Mouse (Mus musculus): ENCODE results near the gene Sap25.
A peak's percentile ranks its signal among the peaks of the same experiment; 100 is the strongest.
"Not testable (repeated sequence)": the region's sequence is repeated elsewhere in the genome, so short reads cannot be mapped to it uniquely, and the experiment has no call there.

The Sap25 gene

GRCm38 (mm10) chr5:137641054-137641453 is at the start of gene Sap25:
Gene Sap25 (plus strand): TSS chr5:137641334.
- no peak for DNase-seq (ENCODE audit: low spot score in 2 of 2)

- no peak for DNase-seq (ENCODE audit: low spot score in 2 of 2)
Observed at GRCm38 (mm10) chr5:137595921-137596320, 45.2 kb upstream of the Sap25 start.

- DNase-seq (ENCODE audit: low spot score in 2 of 2): no peak
Observed at GRCm38 (mm10) chr5:137596601-137597261, 44.4 kb upstream of the Sap25 start.

GRCm38 (mm10) chr5:137597625-137598024 is 43.5 kb upstream of the Sap25 start:
- DNase-seq (ENCODE audit: low spot score in 2 of 2): no peak

- DNase-seq (ENCODE audit: low spot score in 2 of 2): no peak
Observed at GRCm38 (mm10) chr5:137598100-137598826, 42.9 kb upstream of the Sap25 start.

- no peak for DNase-seq (ENCODE audit: low spot score in 2 of 2)
Observed at GRCm38 (mm10) chr5:137599600-137599999, 41.5 kb upstream of the Sap25 start.

- DNase-seq (ENCODE audit: low spot score in 2 of 2): no peak
Observed at GRCm38 (mm10) chr5:137600281-137600618, 40.9 kb upstream of the Sap25 start.

GRCm38 (mm10) chr5:137600619-137601364 is 40.3 kb upstream of the Sap25 start, which contains the start of gene Mospd3:
Gene Mospd3 (minus strand): TSS chr5:137601058.
- peak; percentile 91 to 94 for DNase-seq (ENCODE audit: low spot score in 2 of 2)

- no peak for DNase-seq (ENCODE audit: low spot score in 2 of 2)
Observed at GRCm38 (mm10) chr5:137601365-137601729, 39.8 kb upstream of the Sap25 start.

GRCm38 (mm10) chr5:137607860-137608653 is 33.1 kb upstream of the Sap25 start:
- no peak for DNase-seq (ENCODE audit: low spot score in 2 of 2)

- DNase-seq (ENCODE audit: low spot score in 2 of 2): no peak
Observed at GRCm38 (mm10) chr5:137608654-137609190, 32.4 kb upstream of the Sap25 start.

GRCm38 (mm10) chr5:137609292-137609691 is 31.8 kb upstream of the Sap25 start:
- no peak for DNase-seq (ENCODE audit: low spot score in 2 of 2)

- no peak for DNase-seq (ENCODE audit: low spot score in 2 of 2)
Observed at GRCm38 (mm10) chr5:137610056-137610455, 31.1 kb upstream of the Sap25 start.

GRCm38 (mm10) chr5:137610548-137611244 is 30.4 kb upstream of the Sap25 start:
- DNase-seq (ENCODE audit: low spot score in 2 of 2): no peak

- DNase-seq (ENCODE audit: low spot score in 2 of 2): no peak
Observed at GRCm38 (mm10) chr5:137611245-137611602, 29.9 kb upstream of the Sap25 start.

- no peak for DNase-seq (ENCODE audit: low spot score in 2 of 2)
Observed at GRCm38 (mm10) chr5:137613076-137613475, 28.1 kb upstream of the Sap25 start.

GRCm38 (mm10) chr5:137613550-137613949 is 27.6 kb upstream of the Sap25 start, which contains the start of gene Pcolce:
Gene Pcolce (minus strand): TSS chr5:137613784.
- DNase-seq (ENCODE audit: low spot score in 2 of 2): no peak

GRCm38 (mm10) chr5:137614921-137615320 is 26.2 kb upstream of the Sap25 start:
- DNase-seq (ENCODE audit: low spot score in 2 of 2): not testable (repeated sequence)

- DNase-seq (ENCODE audit: low spot score in 2 of 2): no peak
Observed at GRCm38 (mm10) chr5:137615347-137615746, 25.8 kb upstream of the Sap25 start.

- DNase-seq (ENCODE audit: low spot score in 2 of 2): no peak
Observed at GRCm38 (mm10) chr5:137623937-137624530, 17.1 kb upstream of the Sap25 start.

GRCm38 (mm10) chr5:137627991-137628390 is 13.1 kb upstream of the Sap25 start:
- no peak for DNase-seq (ENCODE audit: low spot score in 2 of 2)
